Mouse (Mus musculus) heart, embryonic 12.5 days (tissue): ENCODE results near the gene Stard3. TPM values are rescaled to one million over a fixed set of nuclear protein-coding genes. Genes with fewer than 3 reads are reported as not detected.

Experiments
- ATAC-seq: fragments of 200-750 bp; cut with Nextera tagmentation; 2 replicates; pipeline ENCODE4 v1.8.0; 2017; ENCODE audit warnings: moderate TSS enrichment, moderate library complexity; ENCODE audit not compliant: insufficient number of reproducible peaks, low FRiP score
- H3K27ac ChIP-seq: fragments of 300-500 bp; sonication (generic); 2 replicates; pipeline ENCODE4 v1.5.1; 2016; ENCODE audit warnings: mild to moderate bottlenecking, moderate library complexity; ENCODE audit not compliant: poor library complexity, severe bottlenecking
- H3K27me3 ChIP-seq: fragments of 300-500 bp; sonication (generic); replicated peaks from 2 replicates; pipeline ENCODE4 v1.6.1; 2016; ENCODE audit warnings: mild to moderate bottlenecking, moderate library complexity
- H3K36me3 ChIP-seq: fragments of 300-500 bp; sonication (generic); 2 replicates; pipeline ENCODE4 v1.6.1; 2016; ENCODE audit warnings: mild to moderate bottlenecking, moderate library complexity
- H3K4me1 ChIP-seq: fragments of 300-500 bp; sonication (generic); replicated peaks from 2 replicates; pipeline ENCODE4 v1.6.1; 2016; ENCODE audit warnings: mild to moderate bottlenecking
- H3K4me2 ChIP-seq: fragments of 300-500 bp; sonication (generic); 2 replicates; pipeline ENCODE4 v1.6.1; 2016; ENCODE audit warnings: mild to moderate bottlenecking, moderate library complexity
- H3K4me3 ChIP-seq: fragments of 300-500 bp; sonication (generic); 2 replicates; pipeline ENCODE4 v1.5.1; 2016; ENCODE audit warnings: mild to moderate bottlenecking
- H3K9ac ChIP-seq: fragments of 300-500 bp; sonication (generic); 2 replicates; pipeline ENCODE4 v1.6.1; 2016; ENCODE audit warnings: mild to moderate bottlenecking, moderate library complexity
- H3K9me3 ChIP-seq: fragments of 300-500 bp; sonication (generic); replicated peaks from 2 replicates; pipeline ENCODE4 v1.6.1; 2016; ENCODE audit warnings: mild to moderate bottlenecking, moderate library complexity
- WGBS: fragments of 180-500 bp; shearing (Covaris S2); methylation state at CpG from one replicate; pipeline ENCODE4 v1.1.7; 2016; 5-methylcytosine and 5-hydroxymethylcytosine counted together
- polyA plus RNA-seq: library from polyadenylated mRNA; unstranded; fragments of >200 nt; fragmentation: Nextera tagmentation; extraction: Ambion mirVana; gene quantifications from 2 replicates; pipeline ENCODE4 v1.2.1, GENCODE M21; 2016

The Stard3 gene
- polyA plus RNA-seq, 1 experiment from 2014 or later = 45.2 TPM

- Histone ChIP-seq H3K4me2 (no peak overlapping the region), H3K9me3 (no peaks in the 10 kb centered on the region), H3K27ac (no peak overlapping the region), H3K9ac (no peak overlapping the region), H3K27me3 (peaks cover 78% of the 10 kb centered on the region), H3K4me1 (peaks cover 42% of the 10 kb centered on the region), H3K36me3 (no peaks in the 10 kb centered on the region), H3K4me3 (no peak overlapping the region)
- WGBS = 77% methylated on average over 18 of the region's 18 CpGs
- ATAC-seq = no peak
Measured at GRCm38 (mm10) chr11:98352272-98352990, 5.7 kb upstream of the Stard3 start.

GRCm38 (mm10) chr11:98353651-98354211 is 4.4 kb upstream of the Stard3 start:
- peaks cover 34% of the 10 kb centered on the region for H3K4me1 ChIP-seq
- H3K4me2 ChIP-seq = no peak overlapping the region
- H3K27me3 ChIP-seq = peaks cover 65% of the 10 kb centered on the region
- WGBS = 42% methylated on average over 8 of the region's 8 CpGs
- ATAC-seq = no peak
- no peaks in the 10 kb centered on the region for H3K36me3 ChIP-seq
- no peak overlapping the region for H3K4me3 ChIP-seq
- no peak overlapping the region for H3K9ac ChIP-seq
- no peak overlapping the region for H3K27ac ChIP-seq
- H3K9me3 ChIP-seq = no peaks in the 10 kb centered on the region

DNA sequence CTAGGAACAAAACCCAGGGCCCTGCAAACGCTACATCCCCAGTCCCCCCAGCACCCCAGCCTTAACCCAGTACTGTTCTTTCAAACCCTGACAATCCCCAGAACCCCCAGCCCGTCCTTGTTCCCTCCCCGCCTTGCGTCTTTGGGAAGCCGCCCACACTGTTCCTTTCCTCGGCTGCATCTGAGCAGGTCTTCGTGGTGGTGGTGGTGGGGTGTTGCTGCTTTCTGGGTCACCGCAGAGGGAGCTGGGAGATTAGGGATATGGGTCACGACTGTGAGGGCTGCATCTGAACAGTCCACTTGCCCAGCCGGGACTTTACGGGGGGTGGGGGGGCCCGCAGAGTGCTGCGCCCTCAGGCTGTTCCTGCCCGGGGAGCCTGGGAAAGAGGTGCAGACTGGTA is 3.7 kb upstream of the Stard3 start:
- H3K27ac ChIP-seq = no peak overlapping the region
- peaks cover 57% of the 10 kb centered on the region for H3K27me3 ChIP-seq
- no peak overlapping the region for H3K4me3 ChIP-seq

DNA sequence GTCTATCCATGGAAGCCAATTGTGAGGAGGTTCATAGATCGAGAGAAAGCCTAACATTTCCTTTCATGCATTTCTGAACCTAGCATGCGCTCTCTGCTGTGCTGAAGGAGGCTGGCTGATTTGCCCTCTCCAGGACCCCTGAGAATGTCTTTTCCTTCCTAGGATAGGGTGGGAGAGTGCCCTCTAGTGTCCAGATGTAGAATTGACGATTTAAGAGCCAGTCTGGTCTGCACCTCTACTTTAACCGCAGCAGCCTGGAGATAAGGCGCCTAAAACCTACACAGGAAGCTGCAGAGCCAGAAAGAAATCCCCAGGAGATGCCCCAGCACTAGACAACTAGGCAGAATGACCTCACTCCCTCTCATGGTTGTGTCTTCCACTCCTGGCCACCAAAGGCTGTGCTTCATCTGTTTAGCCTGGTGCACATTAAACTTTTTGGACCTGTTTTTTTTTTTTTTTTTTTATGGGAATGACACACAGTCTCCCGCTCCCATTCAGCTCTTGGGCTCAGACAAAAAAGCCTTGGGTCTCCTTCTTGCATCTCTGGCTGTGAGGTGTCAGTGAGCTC is 2.4 kb upstream of the Stard3 start:
- Histone ChIP-seq H3K27ac (0 out of 2 replicates have a peak overlapping the region, but pooled peaks have one; percentile 1), H3K36me3 (no peaks in the 10 kb centered on the region), H3K27me3 (peaks cover 44% of the 10 kb centered on the region), H3K9me3 (no peaks in the 10 kb centered on the region), H3K4me2 (no peak overlapping the region), H3K9ac (no peak overlapping the region), H3K4me3 (no peak overlapping the region), H3K4me1 (peaks cover 48% of the 10 kb centered on the region)
- WGBS = 6% methylated on average over 6 of the region's 6 CpGs
- ATAC-seq = no peak

More for the DNA sequence above, 3.7 kb upstream of the Stard3 start:
- ATAC-seq = no peak
- Histone ChIP-seq H3K9ac (no peak overlapping the region), H3K4me2 (no peak overlapping the region), H3K36me3 (no peaks in the 10 kb centered on the region), H3K9me3 (no peaks in the 10 kb centered on the region), H3K4me1 (peaks cover 37% of the 10 kb centered on the region)
- 62% methylated on average over 14 of the region's 14 CpGs for WGBS

DNA sequence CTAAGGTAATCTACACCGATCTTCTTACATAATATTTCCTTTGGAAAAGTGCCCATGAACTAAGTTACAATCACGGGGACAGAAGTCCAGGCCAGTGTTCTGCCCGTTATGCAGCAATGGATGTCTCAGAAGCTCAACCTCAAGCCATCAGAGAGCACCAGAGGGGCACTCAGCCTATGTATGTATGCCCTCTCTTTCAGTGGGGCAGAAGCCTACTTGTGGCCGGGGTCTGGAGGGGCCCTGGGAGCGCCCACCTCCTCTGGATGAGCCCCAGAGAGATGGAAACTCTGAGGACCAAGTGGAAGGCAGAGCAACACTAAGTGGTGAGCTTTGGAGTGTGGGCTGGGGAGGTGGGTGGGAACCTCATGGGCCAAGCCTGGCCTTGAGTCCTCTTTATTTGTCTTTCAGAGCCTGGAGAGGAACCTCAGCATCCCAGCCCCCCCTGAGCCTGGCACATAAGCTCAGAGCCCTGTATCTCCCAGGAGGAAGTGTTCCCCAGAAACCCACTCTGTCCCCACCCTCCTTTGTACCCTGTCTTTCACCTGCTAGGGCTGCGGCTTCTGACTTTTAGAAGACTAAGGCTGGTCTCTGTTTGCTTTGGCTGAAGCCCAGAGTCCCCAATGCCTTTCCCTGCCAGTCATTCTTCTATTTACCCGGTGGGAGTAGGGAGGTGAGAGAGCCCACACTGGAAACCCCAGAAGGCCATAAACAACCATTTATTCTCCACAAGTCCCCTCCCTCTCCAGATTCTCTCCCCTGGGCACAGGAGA is 1.4 kb upstream of the Stard3 start:
- ATAC-seq = no peak
- peak overlapping the region; percentile 85 for H3K4me2 ChIP-seq
- H3K27me3 ChIP-seq = peaks cover 34% of the 10 kb centered on the region
- 0 out of 2 replicates have a peak overlapping the region, but pooled peaks have one; percentile 86 for H3K4me3 ChIP-seq
- peak overlapping the region; percentile 83; the same call in 1 of the 2 replicates for H3K9ac ChIP-seq
- H3K27ac ChIP-seq = peak overlapping the region; percentile 94; the same call in 1 of the 2 replicates
- peaks cover 56% of the 10 kb centered on the region for H3K4me1 ChIP-seq
- no peaks in the 10 kb centered on the region for H3K9me3 ChIP-seq
- 67% methylated on average over 7 of the region's 7 CpGs for WGBS
- H3K36me3 ChIP-seq = no peaks in the 10 kb centered on the region

DNA sequence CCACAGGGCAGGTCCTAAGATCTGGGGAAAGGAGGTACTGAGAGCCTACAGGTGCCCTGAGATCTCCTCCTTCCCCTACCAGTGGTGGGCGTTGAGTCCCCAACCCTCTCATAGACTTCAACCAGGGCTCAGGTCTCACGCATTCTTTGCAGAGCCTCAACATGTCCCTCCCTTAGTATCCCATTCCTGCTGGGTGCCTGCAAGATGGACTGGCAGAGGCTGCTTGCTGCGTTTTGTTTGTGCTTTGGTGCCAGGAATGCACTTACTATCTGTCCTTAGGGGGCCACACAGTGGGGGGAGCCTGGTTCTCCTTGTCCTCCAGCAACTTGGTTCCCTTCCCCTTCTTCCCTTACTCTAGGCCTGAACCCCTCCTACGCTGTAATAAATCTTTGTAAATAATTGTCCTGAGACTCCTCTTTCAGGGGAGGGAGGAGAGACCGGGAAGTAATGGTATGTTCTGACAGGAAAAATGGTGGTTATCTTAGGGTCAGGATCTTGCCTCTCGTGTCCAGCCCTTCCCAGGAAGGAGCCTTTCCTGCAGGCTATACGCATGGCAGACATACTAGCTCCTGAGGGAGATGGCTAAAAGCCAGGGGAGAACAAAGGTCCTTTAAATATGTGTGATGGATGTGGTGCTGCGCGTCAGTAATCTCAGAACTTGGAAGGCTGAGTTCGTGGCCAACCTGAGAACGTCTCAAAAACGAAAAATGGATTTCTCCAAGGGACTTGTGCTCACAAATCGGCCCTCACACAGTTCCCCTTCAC is 590 bp upstream of the Stard3 start:
- WGBS = 12% methylated on average over 13 of the region's 13 CpGs
- H3K27me3 ChIP-seq = peaks cover 26% of the 10 kb centered on the region
- H3K4me1 ChIP-seq = peaks cover 60% of the 10 kb centered on the region
- 0 out of 2 replicates have a peak, but pooled peaks have one; percentile 7 for ATAC-seq
- no peaks in the 10 kb centered on the region; the same call in 1 of the 2 replicates for H3K36me3 ChIP-seq
- no peaks in the 10 kb centered on the region for H3K9me3 ChIP-seq
- peak overlapping the region; percentile 85 for H3K4me2 ChIP-seq
- H3K27ac ChIP-seq = peak overlapping the region; percentile 94
- H3K9ac ChIP-seq = peak overlapping the region; percentile 83
- peak overlapping the region; percentile 86 for H3K4me3 ChIP-seq

GRCm38 (mm10) chr11:98360866-98361521 is 2.8 kb downstream of the Stard3 start:
- Histone ChIP-seq H3K9ac (peak overlapping the region; percentile 29), H3K4me1 (peaks cover 68% of the 10 kb centered on the region), H3K27me3 (no peaks in the 10 kb centered on the region), H3K36me3 (no peaks in the 10 kb centered on the region; the same call in 1 of the 2 replicates), H3K27ac (no peak overlapping the region), H3K4me2 (no peak overlapping the region), H3K9me3 (no peaks in the 10 kb centered on the region), H3K4me3 (no peak overlapping the region)
- 72% methylated on average over 9 of the region's 9 CpGs for WGBS
- ATAC-seq = no peak

DNA sequence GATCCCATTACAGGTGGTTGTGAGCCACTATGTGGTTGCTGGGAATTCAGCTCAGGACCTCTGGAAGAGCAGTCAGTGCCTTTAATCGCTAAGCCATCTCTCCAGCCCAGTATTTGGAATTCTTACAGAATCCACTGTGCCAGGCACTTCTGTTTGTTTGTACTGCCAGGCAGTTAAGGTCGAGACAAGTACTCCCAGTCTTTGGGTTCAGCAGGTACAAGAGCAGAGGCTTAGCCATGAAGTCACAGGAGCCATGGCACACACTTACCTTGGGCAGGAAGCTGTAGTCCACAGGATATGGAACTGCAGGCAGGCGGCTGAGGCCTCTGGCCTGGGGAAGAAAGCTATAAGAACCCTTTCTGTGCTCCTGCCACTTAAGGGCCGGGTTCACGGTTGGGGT is 5.6 kb downstream of the Stard3 start:
- peaks cover 74% of the 10 kb centered on the region for H3K4me1 ChIP-seq
- H3K4me2 ChIP-seq = no peak overlapping the region
- H3K4me3 ChIP-seq = no peak overlapping the region
- no peaks in the 10 kb centered on the region for H3K9me3 ChIP-seq
- H3K9ac ChIP-seq = no peak overlapping the region
- H3K27me3 ChIP-seq = no peaks in the 10 kb centered on the region
- WGBS = 79% methylated on average over 5 of the region's 5 CpGs
- ATAC-seq = no peak
- H3K36me3 ChIP-seq = no peaks in the 10 kb centered on the region; the same call in 1 of the 2 replicates
- no peak overlapping the region for H3K27ac ChIP-seq

- no peak overlapping the region for H3K4me3 ChIP-seq
- H3K36me3 ChIP-seq = no peaks in the 10 kb centered on the region; the same call in 1 of the 2 replicates
- peaks cover 74% of the 10 kb centered on the region for H3K4me1 ChIP-seq
- H3K27ac ChIP-seq = no peak overlapping the region
- 97% methylated on average over 5 of the region's 5 CpGs for WGBS
- no peak overlapping the region for H3K4me2 ChIP-seq
- H3K9me3 ChIP-seq = no peaks in the 10 kb centered on the region
- no peak overlapping the region for H3K9ac ChIP-seq
- no peaks in the 10 kb centered on the region for H3K27me3 ChIP-seq
- no peak for ATAC-seq
Measured at GRCm38 (mm10) chr11:98364410-98364809, 6.2 kb downstream of the Stard3 start.

- H3K9ac ChIP-seq = no peak overlapping the region
- 68% methylated on average over 10 of the region's 10 CpGs for WGBS
- H3K4me1 ChIP-seq = peaks cover 72% of the 10 kb centered on the region
- H3K27ac ChIP-seq = peak overlapping the region; percentile 18; the same call in 1 of the 2 replicates
- H3K36me3 ChIP-seq = no peaks in the 10 kb centered on the region; the same call in 1 of the 2 replicates
- no peaks in the 10 kb centered on the region for H3K27me3 ChIP-seq
- ATAC-seq = no peak
- no peak overlapping the region for H3K4me2 ChIP-seq
- no peak overlapping the region for H3K4me3 ChIP-seq
- no peaks in the 10 kb centered on the region for H3K9me3 ChIP-seq
Measured at GRCm38 (mm10) chr11:98366290-98366689, 8.1 kb downstream of the Stard3 start.
